Mouse (Mus musculus) liver, embryonic 11.5 days (tissue): ENCODE measurements around the gene Rxfp4. TPM values are rescaled to one million over a fixed set of nuclear protein-coding genes. Genes with fewer than 3 reads are reported as not detected.

ENCODE experiments used
- ATAC-seq: fragments of 200-750 bp; cut with Nextera tagmentation; replicated peaks from 2 replicates; pipeline ENCODE4 v1.8.0; 2017; ENCODE audit warnings: moderate number of reproducible peaks, mild to moderate bottlenecking, moderate TSS enrichment, moderate library complexity; ENCODE audit not compliant: low FRiP score
- DNase-seq: peaks from one replicate; pipeline ENCODE4 v3.0.0-alpha.2; 2017; ENCODE audit warnings: low spot score
- H3K27ac ChIP-seq: fragments of 300-500 bp; sonication (generic); 2 replicates; pipeline ENCODE4 v1.5.1; 2014; ENCODE audit warnings: mild to moderate bottlenecking, low read depth, low read length, control low read depth
- H3K27me3 ChIP-seq: fragments of 300-500 bp; sonication (generic); replicated peaks from 2 replicates; pipeline ENCODE4 v1.6.1; 2014; ENCODE audit warnings: low read length, mixed read lengths; ENCODE audit not compliant: control insufficient read depth, insufficient read depth
- H3K36me3 ChIP-seq: fragments of 300-500 bp; sonication (generic); 2 replicates; pipeline ENCODE4 v1.6.1; 2014; ENCODE audit warnings: mild to moderate bottlenecking, low read length, moderate library complexity, mixed read lengths; ENCODE audit not compliant: control insufficient read depth, insufficient read depth
- H3K4me1 ChIP-seq: fragments of 300-500 bp; sonication (generic); replicated peaks from 2 replicates; pipeline ENCODE4 v1.6.1; 2014; ENCODE audit warnings: low read length, mixed read lengths; ENCODE audit not compliant: control insufficient read depth, insufficient read depth
- H3K4me2 ChIP-seq: fragments of 300-500 bp; sonication (generic); 2 replicates; pipeline ENCODE4 v1.6.1; 2014; ENCODE audit warnings: mild to moderate bottlenecking, control low read depth, moderate library complexity
- H3K4me3 ChIP-seq: fragments of 300-500 bp; sonication (generic); 2 replicates; pipeline ENCODE4 v1.5.1; 2014; ENCODE audit warnings: low read depth, low read length, control low read depth
- H3K9ac ChIP-seq: fragments of 300-500 bp; sonication (generic); 2 replicates; pipeline ENCODE4 v1.6.1; 2014; ENCODE audit warnings: low read depth, low read length, control low read depth
- H3K9me3 ChIP-seq: fragments of 300-500 bp; sonication (generic); 2 replicates; pipeline ENCODE4 v1.6.1; 2016; ENCODE audit warnings: low read length, inconsistent platforms, mixed read lengths; ENCODE audit not compliant: control insufficient read depth
- WGBS: fragments of 180-500 bp; shearing (Covaris S2); extraction: QIAGEN DNeasy Blood & Tissue Kit; methylation state at CpG from one replicate; pipeline ENCODE4 v1.1.7; 2014; 5-methylcytosine and 5-hydroxymethylcytosine counted together
- polyA plus RNA-seq: library from polyadenylated mRNA; unstranded; fragments of >200 nt; fragmentation: Nextera tagmentation; extraction: Ambion mirVana; gene quantifications from 2 replicates; pipeline ENCODE4 v1.2.1, GENCODE M21; 2014

Rxfp4 gene
- polyA plus RNA-seq, 1 experiment from 2014 or later, result not detected

GRCm38 (mm10) chr3:88627114-88627513, 25.8 kb downstream of the Rxfp4 start:
- H3K4me3 ChIP-seq, result no peak overlapping the region
- peak; percentile 83 for ATAC-seq
- peaks cover 23% of the 10 kb centered on the region for H3K36me3 ChIP-seq
- no peak for DNase-seq
- WGBS, result 18% methylated on average over 4 of the region's 4 CpGs
- H3K4me2 ChIP-seq, result peak overlapping the region; percentile 32; the same call in 1 of the 2 replicates
- peak overlapping the region; percentile 42; the same call in 1 of the 2 replicates for H3K27ac ChIP-seq
- no peaks in the 10 kb centered on the region for H3K27me3 ChIP-seq
- H3K9ac ChIP-seq, result no peak overlapping the region
- peaks cover 63% of the 10 kb centered on the region for H3K4me1 ChIP-seq
- H3K9me3 ChIP-seq, result no peaks in the 10 kb centered on the region

DNA sequence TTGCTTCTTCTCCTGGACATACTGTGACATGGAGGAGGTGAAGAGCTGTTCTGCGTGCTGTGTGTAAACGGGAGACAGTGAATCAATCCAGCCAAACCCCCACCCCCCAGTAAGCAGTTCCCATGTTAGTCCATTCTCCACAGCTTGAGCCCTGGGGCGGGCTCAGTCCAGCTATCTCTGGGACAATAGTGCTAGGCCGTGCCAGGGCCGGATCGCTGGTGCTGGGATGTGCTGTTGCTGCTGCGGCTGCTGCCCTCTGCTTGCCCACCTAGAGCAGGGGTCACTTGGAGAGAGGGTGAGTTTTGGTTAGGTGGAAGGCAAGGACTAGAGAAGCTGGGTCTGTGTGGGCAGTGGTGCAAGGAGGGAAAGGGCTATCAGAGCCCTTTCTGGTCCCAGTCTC, 26.6 kb downstream of the Rxfp4 start:
- Histone ChIP-seq H3K36me3 (peaks cover 16% of the 10 kb centered on the region), H3K4me3 (no peak overlapping the region), H3K9ac (no peak overlapping the region; the same call in 1 of the 2 replicates), H3K27ac (peak overlapping the region; percentile 42; the same call in 1 of the 2 replicates), H3K27me3 (no peaks in the 10 kb centered on the region), H3K9me3 (no peaks in the 10 kb centered on the region), H3K4me2 (0 out of 2 replicates have a peak overlapping the region, but pooled peaks have one; percentile 8), H3K4me1 (peaks cover 58% of the 10 kb centered on the region)
- 67% methylated on average over 7 of the region's 7 CpGs for whole genome bisulfite sequencing
- ATAC-seq (no peak), DNase-seq (no peak)

GRCm38 (mm10) chr3:88625531-88625930, 27.4 kb downstream of the Rxfp4 start:
- Histone ChIP-seq H3K4me3 (no peak overlapping the region), H3K4me1 (peaks cover 64% of the 10 kb centered on the region), H3K9ac (no peak overlapping the region), H3K27ac (no peak overlapping the region), H3K36me3 (peaks cover 15% of the 10 kb centered on the region), H3K27me3 (no peaks in the 10 kb centered on the region), H3K9me3 (no peaks in the 10 kb centered on the region), H3K4me2 (peak overlapping the region; percentile 9; the same call in 1 of the 2 replicates)
- WGBS, result 87% methylated on average over 7 of the region's 7 CpGs
- DNase-seq (no peak), ATAC-seq (no peak)

GRCm38 (mm10) chr3:88624951-88625350, 28.0 kb downstream of the Rxfp4 start:
- DNase-seq, result no peak
- peak overlapping the region; percentile 15; the same call in 1 of the 2 replicates for H3K9ac ChIP-seq
- no peaks in the 10 kb centered on the region for H3K9me3 ChIP-seq
- peak overlapping the region; percentile 92 for H3K4me2 ChIP-seq
- WGBS, result 35% methylated on average over 2 of the region's 2 CpGs
- H3K36me3 ChIP-seq, result peaks cover 9% of the 10 kb centered on the region
- H3K27me3 ChIP-seq, result no peaks in the 10 kb centered on the region
- peak overlapping the region; percentile 95 for H3K27ac ChIP-seq
- no peak for ATAC-seq
- H3K4me1 ChIP-seq, result peaks cover 68% of the 10 kb centered on the region
- 0 out of 2 replicates have a peak overlapping the region, but pooled peaks have one; percentile 81 for H3K4me3 ChIP-seq

GRCm38 (mm10) chr3:88624324-88624723, 28.6 kb downstream of the Rxfp4 start:
- Histone ChIP-seq H3K4me1 (peaks cover 70% of the 10 kb centered on the region), H3K9me3 (no peaks in the 10 kb centered on the region), H3K27me3 (no peaks in the 10 kb centered on the region), H3K9ac (peak overlapping the region; percentile 88), H3K4me2 (peak overlapping the region; percentile 92), H3K27ac (peak overlapping the region; percentile 95), H3K36me3 (peaks cover 4% of the 10 kb centered on the region), H3K4me3 (peak overlapping the region; percentile 81)
- DNase-seq (no peak), ATAC-seq (no peak)
- WGBS, result 29% methylated on average over 4 of the region's 4 CpGs

DNA sequence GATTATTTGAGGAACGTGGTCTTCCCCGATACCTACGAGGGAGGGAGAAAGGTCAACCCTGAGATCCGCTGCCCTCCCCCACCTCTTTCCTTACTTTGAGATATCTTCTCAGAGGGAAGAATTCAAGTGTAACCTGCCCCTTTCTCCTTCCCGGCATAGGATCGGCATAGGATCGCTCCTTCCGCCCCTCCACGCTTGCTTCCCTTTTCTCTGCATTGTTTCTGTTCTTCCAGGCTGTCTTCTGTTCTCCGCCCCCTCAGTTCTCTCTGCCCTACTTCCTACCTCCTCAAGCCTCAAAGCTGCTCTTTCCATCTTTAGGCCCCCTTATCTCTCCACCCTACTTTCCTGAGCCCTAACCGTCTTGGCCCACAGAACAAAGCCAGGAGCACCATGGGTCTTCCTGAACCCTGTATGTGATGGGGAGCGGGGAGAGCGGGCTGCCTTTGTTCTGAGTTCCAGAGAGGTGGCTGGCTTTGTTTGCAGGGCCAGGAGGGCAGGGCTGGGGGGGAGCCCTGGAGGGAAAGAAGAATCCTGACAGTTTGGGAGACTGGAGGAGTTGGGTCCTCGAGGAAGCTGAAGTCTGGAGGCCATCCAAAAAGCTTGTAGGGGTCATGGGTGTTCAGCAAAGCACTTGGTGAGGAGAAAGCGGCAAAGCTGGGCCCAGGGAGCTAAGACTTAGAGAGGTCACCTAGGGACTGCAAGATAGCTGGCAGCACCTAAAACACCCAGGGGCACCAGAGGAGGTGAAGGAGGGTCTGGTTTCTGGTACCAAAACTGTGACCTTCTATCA, 29.4 kb downstream of the Rxfp4 start:
- Histone ChIP-seq H3K4me3 (peak overlapping the region; percentile 81), H3K36me3 (peaks cover under 1% of the 10 kb centered on the region; the same call in 1 of the 2 replicates), H3K27ac (peak overlapping the region; percentile 95), H3K9me3 (no peaks in the 10 kb centered on the region), H3K9ac (peak overlapping the region; percentile 88), H3K4me1 (peaks cover 71% of the 10 kb centered on the region), H3K27me3 (no peaks in the 10 kb centered on the region), H3K4me2 (peak overlapping the region; percentile 92)
- peak; percentile 59 for DNase-seq
- 4% methylated on average over 15 of the region's 15 CpGs for WGBS
- no peak for ATAC-seq

DNA sequence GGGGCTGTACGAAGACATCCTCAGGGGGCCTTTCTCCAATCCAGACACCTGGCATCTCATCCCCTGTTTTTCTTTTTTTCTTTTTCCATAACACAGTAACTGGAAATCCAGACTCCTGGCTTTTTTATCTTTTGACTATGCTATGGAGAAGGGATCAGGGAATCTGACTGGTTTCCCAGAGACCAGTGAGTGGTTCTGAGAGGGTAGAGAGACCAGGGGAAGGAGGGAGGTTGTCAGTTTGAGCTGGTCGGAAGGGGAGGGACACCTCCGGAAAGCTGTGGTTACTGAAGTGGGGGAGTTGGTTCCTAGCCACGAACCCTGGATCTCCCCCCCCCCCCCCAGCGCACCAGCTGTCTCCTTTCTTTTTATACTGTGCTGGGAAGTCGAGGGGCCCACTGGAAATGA, 30.0 kb downstream of the Rxfp4 start:
- H3K4me1 ChIP-seq, result peaks cover 72% of the 10 kb centered on the region
- no peaks in the 10 kb centered on the region; the same call in 1 of the 2 replicates for H3K36me3 ChIP-seq
- no peaks in the 10 kb centered on the region for H3K9me3 ChIP-seq
- peak overlapping the region; percentile 95 for H3K27ac ChIP-seq
- peak overlapping the region; percentile 92 for H3K4me2 ChIP-seq
- H3K9ac ChIP-seq, result peak overlapping the region; percentile 88
- ATAC-seq (peak; percentile 34; the same call in 1 of the 2 replicates), DNase-seq (no peak)
- H3K4me3 ChIP-seq, result peak overlapping the region; percentile 81
- no peaks in the 10 kb centered on the region for H3K27me3 ChIP-seq
- WGBS, result 0% methylated on average over 5 of the region's 6 CpGs

DNA sequence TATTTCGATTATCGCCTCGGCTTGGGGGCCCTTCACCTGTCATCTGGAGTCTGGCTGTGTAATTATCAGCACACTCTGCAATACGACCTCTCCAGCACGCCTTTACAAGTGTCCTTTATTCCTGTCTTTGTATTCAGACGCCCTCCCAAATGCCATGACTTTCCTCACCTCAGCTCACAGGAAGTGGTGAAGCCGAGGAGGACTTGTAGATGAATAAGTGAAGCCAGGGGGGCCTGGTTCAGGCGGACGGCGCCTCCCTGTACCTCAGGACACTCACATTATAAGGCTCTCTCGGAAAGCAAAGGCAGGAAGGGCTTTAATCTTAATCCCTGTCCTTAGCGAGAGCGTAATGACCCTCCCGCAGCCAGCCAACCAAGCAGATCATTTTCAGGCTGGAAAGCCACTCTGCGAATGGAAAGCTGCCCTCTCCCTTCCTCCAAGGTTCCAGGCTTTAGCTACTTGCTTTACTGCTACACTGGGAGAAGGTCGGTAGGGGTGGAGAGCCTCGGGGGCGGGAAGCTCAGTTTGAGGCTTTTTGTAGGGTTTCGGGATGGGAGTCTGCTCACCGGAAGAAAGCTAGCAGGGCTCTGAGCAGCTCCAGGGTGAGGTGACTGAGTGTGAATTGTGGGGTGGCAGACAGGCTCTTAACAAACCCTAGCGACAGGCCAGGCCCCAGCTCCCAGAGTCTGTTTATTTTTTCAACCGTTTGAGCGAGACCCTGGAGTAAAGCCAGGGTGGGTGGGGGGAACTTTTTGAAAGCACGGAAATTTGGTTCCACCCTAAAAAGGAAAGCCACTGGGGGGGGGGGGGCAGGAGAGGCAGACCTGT, 30.6 kb downstream of the Rxfp4 start:
- DNase-seq (peak; percentile 59), ATAC-seq (no peak)
- H3K27me3 ChIP-seq, result no peaks in the 10 kb centered on the region
- H3K27ac ChIP-seq, result peak overlapping the region; percentile 95
- no peaks in the 10 kb centered on the region for H3K9me3 ChIP-seq
- peak overlapping the region; percentile 81 for H3K4me3 ChIP-seq
- H3K4me2 ChIP-seq, result peak overlapping the region; percentile 92
- peak overlapping the region; percentile 88 for H3K9ac ChIP-seq
- peaks cover 68% of the 10 kb centered on the region for H3K4me1 ChIP-seq
- H3K36me3 ChIP-seq, result no peaks in the 10 kb centered on the region; the same call in 1 of the 2 replicates
- WGBS, result 0% methylated on average over 24 of the region's 24 CpGs
